Mouse (Mus musculus) midbrain, postnatal 0 days (tissue): Measurements from ENCODE around the gene Clasp2. TPM values are rescaled to one million over a fixed set of nuclear protein-coding genes. Genes with fewer than 3 reads are reported as not detected.
"Not testable (repeated sequence)": the region's sequence is repeated elsewhere in the genome, so short reads cannot be mapped to it uniquely, and the experiment has no call there.

Experiments used
- ATAC-seq: fragments of 200-750 bp; cut with Nextera tagmentation; 2 replicates; pipeline ENCODE4 v1.8.0; 2017; ENCODE audit warnings: moderate number of reproducible peaks, mild to moderate bottlenecking, moderate TSS enrichment, moderate library complexity; ENCODE audit not compliant: low FRiP score
- DNase-seq: peaks from one replicate; pipeline ENCODE4 v3.0.0-alpha.2; 2015; ENCODE audit warnings: low spot score
- H3K27ac ChIP-seq: fragments of 300-500 bp; sonication (generic); 2 replicates; pipeline ENCODE4 v1.5.1; 2014; ENCODE audit warnings: low read depth, mild to moderate bottlenecking, low read length, mixed read lengths
- H3K27me3 ChIP-seq: fragments of 300-500 bp; sonication (generic); 2 replicates; pipeline ENCODE4 v1.6.1; 2014; ENCODE audit warnings: low read length, control low read depth, mixed read lengths; ENCODE audit not compliant: insufficient read depth
- H3K36me3 ChIP-seq: fragments of 300-500 bp; sonication (generic); 2 replicates; pipeline ENCODE4 v1.6.1; 2014; ENCODE audit warnings: low read length, control low read depth, mixed read lengths; ENCODE audit not compliant: insufficient read depth
- H3K4me1 ChIP-seq: fragments of 300-500 bp; sonication (generic); 2 replicates; pipeline ENCODE4 v1.6.1; 2014; ENCODE audit warnings: mild to moderate bottlenecking, control low read depth, antibody characterized with exemption, low read length, mixed read lengths; ENCODE audit not compliant: insufficient read depth
- H3K4me2 ChIP-seq: fragments of 300-500 bp; sonication (generic); 2 replicates; pipeline ENCODE4 v1.6.1; 2014; ENCODE audit warnings: low read depth, mild to moderate bottlenecking, low read length, mixed read lengths; ENCODE audit not compliant: poor library complexity, severe bottlenecking
- H3K4me3 ChIP-seq: fragments of 300-500 bp; sonication (generic); 2 replicates; pipeline ENCODE4 v1.5.1; 2014; ENCODE audit warnings: low read depth, mild to moderate bottlenecking, low read length, moderate library complexity
- H3K9ac ChIP-seq: fragments of 300-500 bp; sonication (generic); replicated peaks from 2 replicates; pipeline ENCODE4 v1.6.1; 2014; ENCODE audit warnings: mild to moderate bottlenecking, low read length, moderate library complexity, mixed read lengths; ENCODE audit not compliant: poor library complexity, severe bottlenecking
- H3K9me3 ChIP-seq: fragments of 300-500 bp; sonication (generic); 2 replicates; pipeline ENCODE4 v1.6.1; 2016; ENCODE audit warnings: low read length, control low read depth
- CTCF ChIP-seq: IDR thresholded peaks from 2 replicates; pipeline ENCODE4 v1.5.1; 2016; ENCODE audit warnings: antibody characterized with exemption, mild to moderate bottlenecking
- WGBS: fragments of 180-500 bp; shearing (Covaris S2); extraction: QIAGEN DNeasy Blood & Tissue Kit; methylation state at CpG from one replicate; pipeline ENCODE4 v1.1.7; 2014; 5-methylcytosine and 5-hydroxymethylcytosine counted together
- polyA plus RNA-seq: library from polyadenylated mRNA; unstranded; fragments of >200 nt; fragmentation: Nextera tagmentation; extraction: Ambion mirVana; gene quantifications from 2 replicates; pipeline ENCODE4 v1.2.1, GENCODE M21; 2015
- total RNA-seq: library from RNA; depleted of rRNA; stranded (reverse); fragments of >200 nt; gene quantifications from 2 replicates; pipeline ENCODE4 v1.2.3, GENCODE M21; 2014

Gene Clasp2
- total and polyA plus RNA-seq, 2 experiments from 2014 or later = 120 to 266 TPM

DNA sequence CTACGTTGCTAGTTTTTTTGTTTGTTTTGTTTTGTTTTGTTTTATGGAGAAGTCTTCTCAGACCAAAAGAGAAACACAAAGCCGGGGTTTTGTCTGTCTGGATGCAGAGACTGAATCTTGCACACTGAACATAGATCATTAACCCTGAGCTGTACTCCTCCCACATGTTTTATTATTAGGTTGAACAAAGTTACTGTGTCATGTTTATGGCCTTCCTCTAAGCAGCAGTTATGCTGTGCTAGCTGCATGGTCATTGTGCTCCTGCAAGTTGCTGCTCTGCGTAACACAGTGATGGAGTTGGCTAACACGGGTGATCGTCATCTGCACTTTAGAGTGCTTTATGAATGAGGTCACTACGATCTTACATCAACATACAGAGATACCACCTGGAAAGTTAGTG is 21.1 kb downstream of the Clasp2 start:
- Histone ChIP-seq H3K4me2 (no peak overlapping the region), H3K27ac (no peak overlapping the region), H3K4me1 (no peaks in the 10 kb centered on the region), H3K27me3 (no peaks in the 10 kb centered on the region), H3K36me3 (no peaks in the 10 kb centered on the region), H3K9ac (no peak overlapping the region), H3K9me3 (no peaks in the 10 kb centered on the region), H3K4me3 (no peak overlapping the region)
- ATAC-seq (no peak), DNase-seq (no peak)
- no peak for TF ChIP-seq CTCF
- 95% methylated on average over 6 of the region's 6 CpGs for WGBS

DNA sequence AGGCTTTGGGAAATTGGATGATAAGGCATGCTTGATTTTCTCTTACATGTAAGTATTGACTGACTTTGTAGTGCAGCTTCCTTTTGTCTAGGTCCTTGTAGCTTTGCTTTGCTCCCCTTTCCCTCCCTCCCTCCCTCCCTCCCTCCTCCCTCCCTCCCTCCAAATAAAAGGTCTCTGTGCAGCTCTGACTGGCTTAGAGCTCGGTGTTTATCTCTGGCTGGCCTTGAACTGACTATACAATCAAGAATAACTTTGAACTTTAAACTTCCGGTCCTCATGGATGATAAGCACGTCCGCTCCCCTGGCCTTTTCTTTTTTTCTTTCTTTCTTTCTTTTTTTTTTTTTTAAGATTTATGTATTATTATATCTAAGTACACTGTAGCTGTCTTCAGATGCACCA is 21.9 kb downstream of the Clasp2 start:
- no peaks in the 10 kb centered on the region for H3K9me3 ChIP-seq
- no peaks in the 10 kb centered on the region for H3K36me3 ChIP-seq
- no peaks in the 10 kb centered on the region for H3K27me3 ChIP-seq
- H3K4me2 ChIP-seq = no peak overlapping the region
- H3K4me1 ChIP-seq = no peaks in the 10 kb centered on the region
- H3K9ac ChIP-seq = no peak overlapping the region
- H3K4me3 ChIP-seq = no peak overlapping the region
- no peak for TF ChIP-seq CTCF
- ATAC-seq (no peak), DNase-seq (no peak)
- 76% methylated on average over 4 of the region's 4 CpGs for WGBS
- no peak overlapping the region for H3K27ac ChIP-seq

DNA sequence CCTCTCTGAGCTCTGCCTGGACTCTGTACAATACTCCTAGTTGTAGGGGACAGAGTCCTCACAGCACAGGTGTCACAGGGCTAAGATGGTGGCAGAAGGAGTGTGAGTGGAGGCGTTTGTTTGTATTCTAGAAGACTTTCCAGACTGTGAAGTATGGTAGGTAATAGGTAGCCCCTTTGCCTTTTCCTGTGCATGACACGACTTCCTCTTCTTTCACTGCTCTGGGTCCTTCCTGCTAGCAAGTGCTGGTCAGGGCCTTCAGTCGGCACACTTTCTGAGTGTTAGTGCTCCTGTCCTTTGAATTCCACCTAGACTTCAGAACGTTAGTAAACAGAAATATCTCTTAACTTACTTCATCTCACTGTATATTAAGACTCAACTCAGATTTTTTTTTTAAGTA is 29.4 kb downstream of the Clasp2 start:
- Histone ChIP-seq H3K4me1 (no peaks in the 10 kb centered on the region), H3K27me3 (no peaks in the 10 kb centered on the region), H3K36me3 (no peaks in the 10 kb centered on the region), H3K4me3 (no peak overlapping the region), H3K9ac (no peak overlapping the region), H3K27ac (no peak overlapping the region), H3K9me3 (no peaks in the 10 kb centered on the region), H3K4me2 (no peak overlapping the region)
- DNase-seq (no peak), ATAC-seq (no peak)
- no peak for TF ChIP-seq CTCF
- WGBS = 90% methylated on average over 4 of the region's 4 CpGs

DNA sequence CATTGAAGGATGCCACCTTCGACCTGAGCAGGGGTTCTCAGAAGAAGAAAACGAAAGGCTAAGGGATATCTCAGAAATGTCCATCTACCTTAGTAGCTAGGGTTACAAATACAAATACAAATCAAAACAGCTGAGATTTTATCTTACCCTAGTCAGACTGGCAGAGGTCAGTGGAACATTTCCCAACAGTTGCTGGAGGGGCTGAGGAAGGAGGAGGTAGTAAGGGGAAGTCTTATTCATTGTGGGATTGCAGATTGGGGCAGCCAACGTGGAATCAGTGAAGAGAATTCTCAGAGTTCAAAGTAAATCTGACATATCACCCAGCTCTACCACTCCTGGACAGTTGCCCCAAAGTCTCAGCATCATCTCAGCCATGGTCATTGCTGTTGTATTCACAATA is 39.6 kb downstream of the Clasp2 start:
- no peak for TF ChIP-seq CTCF
- Histone ChIP-seq H3K9me3 (no peaks in the 10 kb centered on the region), H3K36me3 (no peaks in the 10 kb centered on the region), H3K27ac (no peak overlapping the region), H3K4me3 (no peak overlapping the region), H3K4me1 (no peaks in the 10 kb centered on the region), H3K4me2 (no peak overlapping the region), H3K27me3 (no peaks in the 10 kb centered on the region), H3K9ac (no peak overlapping the region)
- no peak for ATAC-seq
- DNase-seq = no peak
- WGBS = 87% methylated on average over 3 of the region's 3 CpGs

DNA sequence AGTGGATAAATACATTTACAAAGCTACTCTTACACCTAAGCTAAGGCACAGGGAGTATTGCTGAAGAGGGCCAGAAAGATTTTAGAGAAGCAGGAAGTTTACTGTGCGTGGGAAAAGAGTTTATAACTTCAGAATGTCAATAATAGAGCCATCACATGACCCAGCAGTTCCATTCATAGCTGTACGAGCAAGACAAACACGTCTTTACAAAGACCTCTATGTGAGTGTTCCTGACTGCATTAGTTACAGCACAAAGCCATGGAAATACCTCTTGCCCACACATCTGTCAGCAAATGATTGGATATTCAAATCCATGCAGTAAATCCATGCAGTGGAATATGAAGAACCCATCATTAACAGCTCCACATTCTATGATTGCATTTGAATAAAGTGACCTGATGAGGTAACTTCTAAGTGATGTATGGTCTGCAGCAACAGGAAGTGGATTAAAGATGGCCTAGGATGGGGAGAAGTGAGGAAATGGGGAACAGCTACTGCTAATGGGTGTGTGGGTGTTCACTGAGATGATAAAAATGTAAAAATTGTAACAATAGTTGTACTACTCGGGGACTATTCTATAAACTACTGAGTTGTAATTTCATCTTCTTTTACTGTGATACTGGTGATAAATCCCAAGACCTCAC is 41.2 kb downstream of the Clasp2 start:
- Histone ChIP-seq H3K27ac (no peak overlapping the region), H3K9ac (no peak overlapping the region), H3K27me3 (no peaks in the 10 kb centered on the region), H3K4me1 (no peaks in the 10 kb centered on the region), H3K4me2 (no peak overlapping the region), H3K4me3 (no peak overlapping the region), H3K9me3 (no peaks in the 10 kb centered on the region), H3K36me3 (no peaks in the 10 kb centered on the region)
- WGBS = 47% methylated on average over 4 of the region's 4 CpGs
- no peak for ATAC-seq
- no peak for DNase-seq
- no peak for TF ChIP-seq CTCF

DNA sequence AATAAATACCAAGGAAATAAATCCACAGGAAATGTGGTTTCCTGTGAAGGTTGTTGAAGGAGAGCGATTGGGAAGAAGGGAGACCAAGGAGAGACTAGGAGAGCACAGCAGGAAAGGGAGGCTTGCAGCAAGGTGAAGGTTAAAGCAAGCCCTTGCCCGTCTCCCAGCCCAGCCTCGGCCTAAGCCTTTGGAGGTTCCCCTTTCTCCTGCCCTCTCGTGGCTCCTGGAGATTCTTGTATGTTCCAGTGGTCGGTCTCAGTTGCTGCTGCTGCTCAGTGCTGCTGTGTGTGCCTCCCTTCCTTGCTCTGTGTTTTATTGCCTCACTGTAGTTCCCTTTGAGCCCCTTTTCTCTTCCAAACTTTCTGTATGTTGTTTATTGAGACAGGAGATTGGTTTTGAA is 42.4 kb downstream of the Clasp2 start:
- no peak overlapping the region for H3K27ac ChIP-seq
- ATAC-seq = no peak

DNA sequence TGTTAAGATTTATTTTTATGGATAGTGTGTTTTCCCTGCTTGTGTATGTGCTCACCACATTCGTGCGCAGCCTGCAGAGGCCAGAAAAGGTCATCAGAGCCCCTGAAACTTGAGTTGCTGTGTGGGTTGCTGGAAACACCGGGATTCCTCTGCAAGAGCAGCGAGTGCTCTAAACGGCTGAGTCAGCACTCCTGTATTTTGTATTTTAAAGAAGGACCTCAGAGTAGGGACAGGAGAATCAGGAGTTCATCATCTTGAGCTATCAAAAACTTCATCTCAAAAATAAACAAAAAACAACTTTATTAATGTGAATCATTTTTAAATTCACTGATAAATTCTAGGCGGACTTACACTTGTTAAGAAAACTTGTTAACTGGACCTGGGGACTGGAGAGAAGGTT is 48.0 kb downstream of the Clasp2 start:
- ATAC-seq, H3K4me3 ChIP-seq, H3K9ac ChIP-seq, DNase-seq, H3K36me3 ChIP-seq, H3K27me3 ChIP-seq, H3K4me1 ChIP-seq, H3K4me2 ChIP-seq, H3K27ac ChIP-seq, H3K9me3 ChIP-seq: not testable (repeated sequence)
- WGBS = 67% methylated on average over 4 of the region's 6 CpGs

More for the DNA sequence above, 42.4 kb downstream of the Clasp2 start:
- no peak overlapping the region for H3K4me2 ChIP-seq
- no peak for DNase-seq
- no peak overlapping the region for H3K9ac ChIP-seq
- no peaks in the 10 kb centered on the region for H3K27me3 ChIP-seq
- H3K36me3 ChIP-seq = no peaks in the 10 kb centered on the region
- WGBS = 75% methylated on average over 5 of the region's 5 CpGs
- no peak overlapping the region for H3K4me3 ChIP-seq
- no peaks in the 10 kb centered on the region for H3K9me3 ChIP-seq
- no peaks in the 10 kb centered on the region for H3K4me1 ChIP-seq
- TF ChIP-seq CTCF = no peak
